Mouse (Mus musculus): ENCODE data around the gene Mcoln2.
A peak's percentile ranks its signal among the peaks of the same experiment; 100 is the strongest.

Mcoln2 gene

GRCm38 (mm10) chr3:146145501-146145900 is 4.1 kb upstream of the Mcoln2 start:
- DNase-seq (ENCODE audit: low spot score in 2 of 2), result no peak

DNA sequence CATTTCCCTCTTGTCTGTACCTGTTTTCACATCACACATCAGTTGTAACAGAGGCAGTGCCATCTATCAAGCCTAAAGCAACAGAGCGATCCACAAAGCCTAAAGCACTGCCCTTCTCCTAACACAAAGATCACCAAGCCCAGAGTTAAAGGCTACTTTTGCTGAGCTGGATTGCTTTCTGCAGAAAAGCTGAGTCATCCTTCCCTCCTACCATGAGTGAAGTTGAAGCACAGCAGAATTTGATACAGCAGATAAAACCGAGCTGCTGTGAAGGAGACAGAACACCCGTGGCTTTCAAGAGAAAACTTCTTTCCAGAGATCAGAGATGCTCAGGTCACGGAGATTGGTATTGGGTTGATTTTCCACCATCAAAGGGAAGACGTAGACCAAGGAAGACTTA is 3.5 kb upstream of the Mcoln2 start:
- DNase-seq (ENCODE audit: low spot score in 2 of 2), result no peak

GRCm38 (mm10) chr3:146150058-146150400 is 396 bp downstream of the Mcoln2 start:
- no peak for DNase-seq (ENCODE audit: low spot score in 2 of 2)

- DNase-seq (ENCODE audit: low spot score in 2 of 2), result no peak
Measured at GRCm38 (mm10) chr3:146150560-146150959, 927 bp downstream of the Mcoln2 start.

GRCm38 (mm10) chr3:146151328-146151727 is 1.7 kb downstream of the Mcoln2 start:
- DNase-seq (ENCODE audit: low spot score in 2 of 2), result no peak

GRCm38 (mm10) chr3:146151755-146152154 is 2.1 kb downstream of the Mcoln2 start:
- no peak for DNase-seq (ENCODE audit: low spot score in 2 of 2)

- DNase-seq (ENCODE audit: low spot score in 2 of 2), result no peak
Measured at GRCm38 (mm10) chr3:146152348-146152747, 2.7 kb downstream of the Mcoln2 start.

- no peak for DNase-seq (ENCODE audit: low spot score in 2 of 2)
Measured at GRCm38 (mm10) chr3:146152913-146153312, 3.3 kb downstream of the Mcoln2 start.

- no peak for DNase-seq (ENCODE audit: low spot score in 2 of 2)
Measured at GRCm38 (mm10) chr3:146153862-146154611, 4.4 kb downstream of the Mcoln2 start.

GRCm38 (mm10) chr3:146155628-146156576 is 6.3 kb downstream of the Mcoln2 start:
- no peak for DNase-seq (ENCODE audit: low spot score in 2 of 2)

DNA sequence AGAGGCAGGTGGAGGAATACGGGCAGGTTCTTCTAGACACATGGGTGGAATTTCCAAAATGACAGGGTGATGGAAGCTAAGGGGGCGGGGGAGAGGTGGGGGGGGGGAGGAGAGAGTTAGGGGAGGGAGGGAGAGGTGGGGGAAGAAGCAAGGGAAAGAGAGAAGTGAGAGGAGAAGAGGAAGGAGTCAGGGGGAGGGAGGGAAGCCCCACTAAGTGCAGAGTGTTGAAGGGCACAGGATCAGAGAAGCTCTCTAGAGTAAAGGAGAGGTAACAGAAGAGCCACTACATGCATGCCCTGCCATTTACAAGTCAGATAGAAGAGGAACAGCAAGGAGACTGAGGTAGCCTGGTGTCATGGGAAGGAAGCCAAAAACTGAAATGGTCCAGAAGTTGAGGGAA is 7.2 kb downstream of the Mcoln2 start:
- DNase-seq (ENCODE audit: low spot score in 2 of 2), result no peak

GRCm38 (mm10) chr3:146158039-146158438 is 8.4 kb downstream of the Mcoln2 start:
- no peak for DNase-seq (ENCODE audit: low spot score in 2 of 2)

- no peak for DNase-seq (ENCODE audit: low spot score in 2 of 2)
Measured at GRCm38 (mm10) chr3:146159360-146159759, 9.7 kb downstream of the Mcoln2 start.

GRCm38 (mm10) chr3:146162197-146162596 is 12.6 kb downstream of the Mcoln2 start:
- DNase-seq (ENCODE audit: low spot score in 2 of 2), result no peak

DNA sequence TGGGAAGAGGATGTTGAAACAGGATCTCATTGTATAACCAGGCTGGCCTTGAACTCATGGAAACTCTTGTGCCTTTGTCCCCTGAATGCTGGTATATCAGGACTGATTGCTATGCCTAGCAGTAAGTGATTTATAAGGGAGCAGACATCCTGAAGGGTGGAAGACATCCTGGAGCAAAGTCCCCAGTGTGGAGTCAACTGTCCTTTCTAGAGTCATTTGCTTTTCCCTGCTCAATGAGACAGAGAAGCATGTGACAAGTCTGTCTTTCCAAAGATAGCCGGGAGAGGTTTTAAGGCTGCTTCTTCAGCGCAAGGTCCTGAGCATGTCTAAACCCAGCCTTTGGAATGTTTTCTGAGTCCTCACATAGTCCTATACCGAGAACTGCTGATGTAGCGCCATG is 19.7 kb downstream of the Mcoln2 start:
- DNase-seq (ENCODE audit: low spot score in 2 of 2), result no peak

GRCm38 (mm10) chr3:146173030-146173429 is 23.4 kb downstream of the Mcoln2 start:
- DNase-seq (ENCODE audit: low spot score in 2 of 2), result no peak

DNA sequence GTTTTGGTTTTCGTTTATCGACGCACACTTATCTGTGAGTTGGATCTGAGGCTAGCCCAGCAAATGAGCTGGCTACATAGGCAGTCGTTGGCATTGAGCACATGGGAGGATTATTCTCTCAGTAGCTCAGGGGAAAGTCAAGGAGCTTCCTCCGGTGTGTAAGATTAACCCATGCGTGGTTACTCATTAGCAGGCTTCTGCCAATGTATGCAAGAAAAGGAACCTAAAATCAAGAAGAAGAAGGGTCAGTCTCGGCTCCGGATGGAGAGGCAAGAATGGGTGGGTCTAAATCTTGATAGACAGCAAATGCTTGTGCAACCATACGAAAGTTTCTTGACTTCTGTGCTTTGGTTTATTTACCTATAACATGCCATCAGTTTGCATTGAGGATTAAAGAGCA is 24.6 kb downstream of the Mcoln2 start:
- DNase-seq (ENCODE audit: low spot score in 2 of 2), result no peak

DNA sequence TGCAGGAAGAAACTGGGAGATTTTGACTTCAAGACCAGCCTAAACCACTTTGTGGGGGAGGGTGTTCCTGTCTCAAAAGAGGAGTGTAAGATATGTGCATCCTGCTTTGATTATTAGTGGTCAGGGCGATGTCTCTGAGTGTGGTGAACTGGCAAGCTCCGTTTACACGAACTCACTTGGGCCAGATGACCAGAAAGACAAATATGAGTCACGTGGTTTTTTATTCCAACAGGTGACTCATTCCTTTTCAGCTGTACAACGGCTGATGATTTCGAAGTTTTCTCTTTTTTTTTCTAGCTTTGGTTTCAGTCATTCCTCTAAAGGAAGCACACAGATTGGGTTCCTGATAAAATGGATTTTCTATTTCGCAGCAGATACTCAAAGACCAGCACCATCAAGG is 27.7 kb downstream of the Mcoln2 start:
- DNase-seq (ENCODE audit: low spot score in 2 of 2), result no peak

GRCm38 (mm10) chr3:146177748-146178582 is 28.3 kb downstream of the Mcoln2 start:
- DNase-seq (ENCODE audit: low spot score in 2 of 2), result peak; percentile 33 to 82

DNA sequence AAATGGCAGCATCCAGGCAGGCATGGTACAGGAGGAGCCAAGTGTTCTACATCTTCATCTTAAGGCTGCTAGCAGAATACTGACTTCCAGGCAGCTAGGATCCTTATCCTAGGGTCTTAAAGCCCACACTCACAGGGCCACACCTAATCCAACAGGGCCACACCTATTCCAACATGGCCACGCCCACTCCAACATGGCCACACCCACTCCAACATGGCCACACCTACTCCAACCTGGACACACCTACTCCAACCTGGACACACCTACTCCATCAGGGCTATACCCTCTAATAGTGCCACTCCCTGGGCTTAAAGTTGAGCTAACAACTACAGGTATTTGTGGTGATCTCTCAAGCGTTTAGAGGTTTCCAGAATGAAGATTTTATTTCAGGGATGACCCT is 30.7 kb downstream of the Mcoln2 start:
- DNase-seq (ENCODE audit: low spot score in 2 of 2), result no peak

GRCm38 (mm10) chr3:146180986-146181385 is 31.4 kb downstream of the Mcoln2 start:
- peak in 1 of 2 experiments; percentile 45 for DNase-seq (ENCODE audit: low spot score in 2 of 2)
